Mouse (Mus musculus) CD4-positive helper T cell, adult 2 months (primary cell): ENCODE data around the gene Spr.
"Not testable (repeated sequence)": the region's sequence is repeated elsewhere in the genome, so short reads cannot be mapped to it uniquely, and the experiment has no call there.

Experiments used
- DNase-seq: peaks from one replicate; pipeline ENCODE4 v3.0.0-alpha.2; 2012; ENCODE audit warnings: low read depth, missing footprints, low spot score

The Spr gene

DNA sequence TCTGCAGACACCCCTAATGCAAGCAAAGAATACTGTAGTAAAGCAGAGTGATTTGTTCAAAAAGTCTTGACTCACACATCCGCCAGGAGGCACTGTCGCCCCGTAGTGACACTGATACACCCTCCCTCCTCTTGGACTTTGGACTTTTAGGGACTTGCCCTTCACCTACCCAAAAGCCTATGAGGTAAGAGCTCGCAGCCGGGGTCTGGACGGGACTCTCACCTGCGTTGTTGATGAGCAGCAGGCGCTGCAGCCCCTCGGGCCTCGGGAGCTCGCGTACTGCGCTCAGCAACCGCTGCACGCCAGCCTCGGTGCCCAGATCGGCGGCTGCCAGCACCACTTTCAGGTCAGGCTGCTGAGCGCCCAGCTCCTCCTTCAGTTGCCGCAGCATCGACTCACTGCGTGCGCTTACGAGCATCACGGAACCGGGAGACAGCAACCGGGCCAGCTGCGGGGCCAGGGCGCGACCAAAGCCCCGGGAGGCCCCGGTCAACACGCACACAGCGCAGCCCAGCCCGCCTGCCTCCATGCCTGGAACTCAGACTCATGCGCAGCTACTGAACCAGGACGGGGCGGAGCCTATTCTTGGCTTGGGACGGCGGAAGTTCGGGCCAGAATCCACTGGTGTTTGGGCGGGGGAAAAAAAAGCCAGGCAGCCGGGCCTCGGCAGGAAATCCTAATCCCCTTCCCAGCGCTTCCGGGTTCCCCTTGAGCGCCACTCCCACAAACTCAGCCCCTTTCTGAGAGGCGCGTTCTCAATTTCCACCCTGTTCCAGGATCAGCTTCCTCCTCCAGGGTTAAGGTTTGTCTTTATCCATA is at the start of gene Spr:
Gene Spr (minus strand): TSS at position 550 of the 819 bp plus-strand sequence.
- DNase-seq: peak; percentile 83

- DNase-seq: no peak
Observed at GRCm38 (mm10) chr6:85186744-85187059, 49.1 kb upstream of the Spr start.

DNA sequence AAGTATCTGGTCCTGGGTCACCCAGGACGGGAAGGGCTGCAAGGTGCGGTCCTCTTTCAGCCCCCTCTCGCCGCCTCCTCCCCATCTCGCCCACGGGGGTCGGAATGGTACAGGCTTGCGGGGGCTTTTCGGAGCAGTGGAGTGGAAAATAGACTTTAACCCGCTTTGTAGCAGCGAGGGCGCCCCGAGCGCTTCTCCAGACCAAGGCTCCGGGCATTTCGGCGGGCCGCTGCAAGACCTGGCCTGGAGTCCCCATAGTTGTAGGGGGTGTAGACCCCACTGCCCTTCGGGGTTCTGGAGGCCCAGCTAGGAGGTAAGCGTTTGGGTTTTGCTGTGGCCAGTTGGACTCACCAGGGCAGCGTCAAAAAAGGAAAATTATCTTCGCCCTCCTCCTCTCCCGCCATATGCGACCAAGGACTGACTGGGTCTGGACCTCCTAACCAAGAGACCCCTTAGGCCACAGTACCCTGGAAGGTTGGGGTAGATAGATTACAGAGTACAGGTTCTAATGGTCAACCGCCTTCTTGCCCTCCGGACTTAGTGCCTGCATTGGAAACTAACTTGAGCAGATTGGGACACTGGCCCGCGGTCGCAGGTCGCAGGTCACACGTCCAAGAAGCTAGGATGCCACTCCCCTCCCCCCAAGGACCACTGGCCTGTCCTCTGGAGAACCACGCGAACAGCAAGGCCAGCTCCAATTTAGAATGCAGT is 48.6 kb upstream of the Spr start:
- DNase-seq: no peak

- DNase-seq: no peak
Observed at GRCm38 (mm10) chr6:85183951-85184350, 46.4 kb upstream of the Spr start.

DNA sequence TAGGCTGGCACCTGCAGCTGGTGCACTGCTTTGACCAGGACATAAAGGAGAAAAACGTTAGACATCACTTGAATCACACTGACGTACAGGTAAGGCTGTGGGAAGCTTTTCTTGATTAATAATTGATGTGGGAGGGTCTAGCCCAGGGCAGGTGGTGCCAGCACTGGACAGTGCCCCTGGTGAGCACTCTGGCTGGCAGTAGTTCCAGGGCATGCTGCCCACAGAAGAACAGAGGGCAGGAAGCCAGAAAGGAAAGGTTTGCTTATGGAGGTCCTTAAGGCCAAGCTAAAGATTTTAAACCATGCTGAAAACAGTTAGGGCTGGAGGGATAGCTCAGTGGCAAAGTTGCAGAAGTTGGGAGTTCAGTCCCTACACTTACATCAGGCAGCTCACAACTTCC is 42.5 kb upstream of the Spr start:
- DNase-seq: no peak

DNA sequence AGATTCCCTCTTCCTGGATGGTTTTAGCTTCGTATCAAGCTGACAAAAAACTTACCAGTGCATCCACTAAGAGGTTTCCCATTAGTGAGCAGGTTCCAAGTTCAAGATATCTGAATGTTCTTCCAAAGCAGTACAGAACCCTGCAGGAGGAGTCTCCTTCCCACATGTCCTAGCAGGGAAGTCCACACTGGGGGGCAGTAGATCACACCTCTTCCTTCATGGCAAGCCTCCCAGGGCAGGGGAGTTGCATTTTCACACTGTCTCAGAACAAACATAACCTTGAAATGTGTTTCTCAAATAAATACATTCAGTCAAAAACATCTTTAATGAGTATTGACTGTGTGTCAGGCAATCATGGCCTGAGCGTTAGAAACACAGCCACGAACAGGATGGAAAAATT is 42.0 kb upstream of the Spr start:
- DNase-seq: no peak

GRCm38 (mm10) chr6:85165440-85165921 is 27.9 kb upstream of the Spr start:
- DNase-seq: no peak

DNA sequence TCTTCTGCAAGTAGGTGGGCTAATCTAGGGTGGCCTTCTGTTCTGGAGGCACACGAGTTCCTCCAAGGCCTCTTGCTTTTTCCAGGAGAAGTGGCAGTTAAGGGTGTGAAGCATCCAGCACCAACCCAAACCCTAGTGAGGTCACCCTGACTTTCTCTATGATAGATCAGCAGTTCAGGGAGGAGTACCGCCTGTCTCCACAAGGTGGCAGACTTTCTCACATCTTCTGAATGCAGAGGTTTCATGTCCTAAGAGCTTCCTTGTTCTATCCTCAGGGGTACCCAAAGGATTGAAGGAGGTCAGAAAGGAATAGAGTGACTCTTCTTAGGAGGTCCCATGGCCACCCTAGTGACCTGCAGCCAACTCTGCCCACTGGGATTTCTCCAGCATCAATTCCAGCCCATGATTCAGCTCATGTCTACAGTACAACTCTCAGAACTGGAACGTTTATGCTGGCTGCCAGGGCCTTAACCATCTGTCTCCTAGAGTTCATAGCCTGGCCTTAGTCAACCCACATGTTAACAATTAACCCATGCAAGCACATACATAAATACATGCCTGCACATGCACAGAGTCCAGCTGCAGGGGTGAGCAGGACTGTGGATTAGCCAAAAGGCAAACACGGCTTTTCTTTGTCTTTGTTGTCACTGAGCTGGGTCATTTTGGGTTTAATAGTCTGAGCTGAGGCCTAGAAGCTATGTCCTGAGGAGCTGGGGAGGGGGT is 22.8 kb upstream of the Spr start:
- DNase-seq: peak; percentile 53

DNA sequence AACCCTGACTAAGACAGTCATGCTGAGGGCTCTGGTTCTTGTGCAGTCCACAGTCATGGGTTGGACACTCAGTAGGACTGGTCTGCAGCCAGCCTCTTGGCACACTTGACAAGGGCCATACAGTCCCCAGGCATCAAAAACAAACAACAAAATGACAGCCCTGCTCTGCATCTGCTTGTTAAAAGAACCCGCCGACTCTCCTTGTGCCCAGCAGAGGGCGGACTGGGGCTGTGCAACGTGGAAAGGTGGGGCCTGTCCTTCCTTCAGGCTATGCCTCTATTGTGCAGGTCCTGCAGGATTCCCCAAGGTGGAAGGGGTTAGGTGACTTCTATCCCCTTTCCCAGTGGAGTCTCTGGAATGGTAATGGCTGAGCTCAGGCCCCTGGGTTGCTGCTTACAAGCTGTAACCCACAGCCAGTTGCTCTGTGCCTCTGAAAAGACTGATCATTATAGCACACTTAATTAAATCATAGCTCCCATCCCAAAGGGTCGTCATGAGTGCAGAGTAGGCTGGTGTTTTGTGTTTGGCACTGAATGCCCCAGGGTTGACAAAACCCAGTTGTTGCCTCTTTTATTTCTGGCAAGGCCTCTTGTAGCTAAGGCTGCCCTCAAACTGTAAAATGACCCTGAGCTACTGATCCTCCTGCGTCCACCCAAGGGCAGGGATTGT is 21.7 kb upstream of the Spr start:
- peak; percentile 38 for DNase-seq

- DNase-seq: not testable (repeated sequence)
Observed at GRCm38 (mm10) chr6:85158040-85158804, 20.7 kb upstream of the Spr start.

GRCm38 (mm10) chr6:85156551-85156950 is 19.0 kb upstream of the Spr start:
- DNase-seq: not testable (repeated sequence)

DNA sequence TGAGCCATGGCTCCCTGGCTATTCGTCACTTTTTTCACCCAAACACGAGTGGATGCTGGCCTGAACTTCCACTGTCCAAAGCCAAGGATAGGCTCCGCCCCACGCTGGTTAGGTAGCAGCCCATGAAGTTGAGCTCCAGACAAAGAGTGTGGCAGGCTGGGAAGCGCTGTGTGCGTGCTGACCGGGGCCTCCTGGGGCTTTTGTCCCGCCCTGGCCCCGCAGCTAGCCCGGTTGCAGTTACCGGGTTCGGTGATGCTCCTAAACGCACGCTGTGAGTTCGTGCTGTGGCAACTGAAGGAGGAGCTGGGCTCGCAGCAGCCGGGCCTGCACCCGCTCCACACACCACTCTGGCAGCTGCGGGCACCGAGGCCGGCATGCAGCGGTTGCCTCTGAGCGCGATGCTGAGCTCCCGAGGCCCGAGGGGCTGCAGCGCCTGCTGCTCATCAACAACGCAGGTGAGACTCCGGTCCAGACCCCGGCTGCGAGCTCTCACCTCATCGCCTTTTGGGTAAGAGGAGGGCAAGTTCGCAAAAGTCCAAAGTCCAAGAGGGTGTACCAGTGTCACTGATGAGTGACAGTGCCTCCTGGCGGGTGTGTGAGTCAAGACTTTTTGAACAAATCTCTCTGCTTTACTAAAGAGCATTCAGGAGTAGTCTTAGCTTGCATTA is 17.4 kb upstream of the Spr start:
- peak; percentile 37 for DNase-seq

GRCm38 (mm10) chr6:85153970-85154540 is 16.5 kb upstream of the Spr start:
- DNase-seq: peak; percentile 66

GRCm38 (mm10) chr6:85150386-85150785 is 12.8 kb upstream of the Spr start:
- DNase-seq: no peak

DNA sequence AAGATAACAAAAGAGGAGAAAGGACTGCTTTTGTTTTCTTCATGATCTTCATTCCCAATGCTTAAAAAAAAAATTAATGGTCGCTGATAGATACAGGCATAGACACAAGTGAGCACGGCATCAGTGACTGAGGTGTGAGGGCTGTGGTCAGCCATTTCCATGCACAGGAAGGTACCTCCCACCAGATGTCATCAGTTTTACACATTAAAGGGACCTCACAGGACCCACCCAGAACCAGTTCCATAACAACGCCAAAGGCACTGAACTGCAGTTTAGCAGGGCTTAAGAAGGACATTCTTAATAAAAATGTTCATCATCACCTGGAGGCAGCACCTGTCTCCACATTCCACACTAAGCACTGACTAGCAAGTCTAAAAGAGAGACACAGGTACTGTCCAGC is 10.1 kb upstream of the Spr start:
- DNase-seq: no peak

DNA sequence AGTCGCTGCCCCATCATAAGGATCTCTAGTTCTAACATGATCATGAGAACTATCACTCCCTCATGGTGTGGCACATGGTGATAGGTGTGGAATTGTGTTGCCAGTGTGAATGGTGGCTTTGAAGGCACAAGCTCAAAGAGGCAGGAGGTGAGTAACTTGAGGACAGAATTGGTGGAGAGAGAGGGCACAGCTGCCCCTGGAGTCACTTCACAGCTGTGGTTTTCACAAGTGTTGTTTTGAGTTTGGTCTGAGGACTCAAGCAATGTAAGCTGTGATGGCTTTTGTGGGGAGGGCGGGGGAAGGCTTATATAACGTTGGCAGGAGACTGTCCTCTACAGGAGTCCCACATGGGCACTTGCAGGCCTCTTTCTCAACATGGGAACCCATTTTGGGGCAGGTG is 6.9 kb upstream of the Spr start:
- DNase-seq: no peak

GRCm38 (mm10) chr6:85141013-85141412 is 3.4 kb upstream of the Spr start:
- peak; percentile 54 for DNase-seq

GRCm38 (mm10) chr6:85139534-85139933 is 2.0 kb upstream of the Spr start:
- no peak for DNase-seq

DNA sequence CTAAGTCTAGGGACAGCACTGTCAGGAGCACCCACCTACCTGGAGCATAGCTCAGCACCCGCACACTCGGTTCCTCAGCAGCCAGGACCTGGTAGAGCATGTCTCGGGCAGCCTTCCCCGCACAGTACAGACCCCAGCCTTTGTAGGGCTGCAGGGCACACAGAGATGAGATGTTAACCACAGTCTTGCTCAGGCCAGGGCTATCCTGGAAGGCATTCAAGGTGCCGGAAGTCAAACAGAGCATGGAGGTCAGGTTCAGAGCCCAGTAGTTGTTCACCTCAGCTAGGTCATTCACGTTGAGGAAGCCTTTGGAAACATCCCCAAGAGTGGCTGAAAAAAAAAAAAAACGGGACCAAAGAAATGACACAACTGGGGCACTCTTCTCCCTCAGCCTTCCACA is 782 bp downstream of the Spr start:
- DNase-seq: peak; percentile 7

DNA sequence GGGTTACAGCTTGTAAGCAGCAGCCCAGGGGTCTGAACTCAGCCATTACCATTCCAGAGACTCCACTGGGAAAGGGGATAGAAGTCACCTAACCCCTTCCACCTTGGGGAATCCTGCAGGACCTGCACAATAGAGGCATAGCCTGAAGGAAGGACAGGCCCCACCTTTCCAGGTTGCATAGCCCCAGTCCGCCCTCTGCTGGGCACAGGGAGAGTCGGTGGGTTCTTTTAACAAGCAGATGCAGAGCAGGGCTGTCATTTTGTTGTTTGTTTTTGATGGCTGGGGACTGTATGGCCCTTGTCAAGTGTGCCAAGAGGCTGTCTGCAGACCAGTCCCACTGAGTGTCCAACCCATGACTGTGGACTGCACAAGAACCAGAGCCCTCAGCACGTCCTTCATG is 4.8 kb downstream of the Spr start:
- DNase-seq: peak; percentile 17
